ENCODE assay signal across 16 mouse cellular contexts in the genomic region with DNA sequence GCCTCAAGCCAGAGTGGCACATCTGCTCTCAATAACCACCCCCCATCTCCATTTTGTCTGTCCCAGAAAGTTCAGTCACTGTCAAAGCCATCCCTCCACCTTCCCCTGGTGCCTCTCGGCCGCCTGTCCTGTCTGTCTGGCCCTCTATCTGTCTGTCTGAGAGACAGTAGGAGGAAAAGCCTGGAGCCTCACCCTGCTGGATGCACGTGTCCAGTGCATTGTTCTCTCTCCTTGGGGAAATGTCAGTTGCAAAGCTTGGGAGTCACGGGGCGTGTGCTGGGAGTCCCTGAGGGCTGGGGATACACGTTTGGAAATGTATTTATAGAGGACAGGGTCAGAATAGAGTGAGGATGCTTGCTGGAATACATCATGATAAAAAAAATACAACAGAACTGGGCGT. TPM values are rescaled to one million over a fixed set of nuclear protein-coding genes. Genes with fewer than 3 reads are reported as not detected.
DNase-seq lines count a peak whose midpoint lies in the region; ATAC-seq and TF ChIP-seq lines count a peak whose summit lies in the region.
"Had no signal": no experiment of that assay in that cellular context is flagged by ENCODE, and none has a peak within 500 bp of the region (broad histone marks: within the 10 kb centered on the region; RNA-seq: fewer than 3 reads in every experiment).

No protein-coding gene starts in this region.

- DNase-seq in gastrocnemius, adult 2 months: peak; percentile 27
- no peak for DNase-seq in gastrocnemius, postnatal 14 days
- DNase-seq in heart, postnatal 4 days: peak; percentile 33
- no peak for DNase-seq in left cerebral cortex, adult 9 months (ENCODE audit: low spot score in 2 of 2)
- DNase-seq in liver, embryonic 11.5 days (ENCODE audit: low spot score): no peak
- no peak for DNase-seq in hindbrain, embryonic 14.5 days (ENCODE audit: low spot score)
- DNase-seq: cerebellum, adult 9-11 months; layer of hippocampus, adult 9-11 months; left cerebral cortex, postnatal 4 days; retina, postnatal 1 day had no signal

- peak overlapping the region; percentile 87 for H3K27ac ChIP-seq in gastrocnemius, adult 2 months
- no peak overlapping the region for H3K27ac ChIP-seq in ES-Bruce4 (ENCODE audit: insufficient read depth, low read length)
- peak overlapping the region; percentile 60; the same call in 1 of the 2 replicates for H3K27ac ChIP-seq in lung, embryonic 16.5 days (ENCODE audit: low read length)
- no peak overlapping the region for H3K27ac ChIP-seq in liver, embryonic 11.5 days (ENCODE audit: low read depth, low read length)
- H3K27ac ChIP-seq in hindbrain, embryonic 14.5 days: no peak overlapping the region
- H3K27ac ChIP-seq: embryonic facial prominence, embryonic 12.5 days; forebrain, embryonic 12.5 days; midbrain, embryonic 13.5 days; neural tube, embryonic 12.5 days had no signal

- peak; percentile 82; the same call in 1 of the 2 replicates for TF ChIP-seq EP300 in ES-Bruce4 (IDR thresholded peaks at IDR 0.05; ENCODE audit: insufficient read depth, low read depth, low read length)

- H3K9me3 ChIP-seq in ES-Bruce4 (replicated peaks; ENCODE audit: control insufficient read depth, insufficient read depth, low read length, poor library complexity, severe bottlenecking): no peaks in the 10 kb centered on the region
- no peaks in the 10 kb centered on the region for H3K9me3 ChIP-seq in lung, embryonic 16.5 days (ENCODE audit: control insufficient read depth, low read length)
- no peaks in the 10 kb centered on the region for H3K9me3 ChIP-seq in liver, embryonic 11.5 days (ENCODE audit: control insufficient read depth, low read length)
- no peaks in the 10 kb centered on the region for H3K9me3 ChIP-seq in hindbrain, embryonic 14.5 days (ENCODE audit: control insufficient read depth, low read length)
- H3K9me3 ChIP-seq: embryonic facial prominence, embryonic 12.5 days; forebrain, embryonic 12.5 days; midbrain, embryonic 13.5 days; neural tube, embryonic 12.5 days had no signal

- H3K36me3 ChIP-seq in ES-Bruce4 (ENCODE audit: control insufficient read depth, insufficient read depth, low read length, poor library complexity, severe bottlenecking): peaks cover 8% of the 10 kb centered on the region
- no peaks in the 10 kb centered on the region for H3K36me3 ChIP-seq in lung, embryonic 16.5 days (ENCODE audit: control insufficient read depth, insufficient read depth, low read length)
- no peaks in the 10 kb centered on the region for H3K36me3 ChIP-seq in liver, embryonic 11.5 days (ENCODE audit: control insufficient read depth, insufficient read depth, low read length)
- no peaks in the 10 kb centered on the region for H3K36me3 ChIP-seq in hindbrain, embryonic 14.5 days (replicated peaks; ENCODE audit: control insufficient read depth, insufficient read depth)
- H3K36me3 ChIP-seq: embryonic facial prominence, embryonic 12.5 days; forebrain, embryonic 12.5 days; midbrain, embryonic 13.5 days; neural tube, embryonic 12.5 days had no signal

- no peak overlapping the region for H3K4me3 ChIP-seq in gastrocnemius, adult 2 months
- H3K4me3 ChIP-seq in ES-Bruce4 (ENCODE audit: low read depth, low read length): no peak overlapping the region
- H3K4me3 ChIP-seq in lung, embryonic 16.5 days (ENCODE audit: low read length): no peak overlapping the region
- no peak overlapping the region for H3K4me3 ChIP-seq in liver, embryonic 11.5 days (ENCODE audit: low read depth, low read length)
- H3K4me3 ChIP-seq in hindbrain, embryonic 14.5 days (replicated peaks; ENCODE audit: low read length): no peak overlapping the region
- H3K4me3 ChIP-seq: embryonic facial prominence, embryonic 12.5 days; forebrain, embryonic 12.5 days; midbrain, embryonic 13.5 days; neural tube, embryonic 12.5 days had no signal

- H3K27me3 ChIP-seq in ES-Bruce4 (ENCODE audit: control insufficient read depth, insufficient read depth, low read length, poor library complexity, severe bottlenecking): no peaks in the 10 kb centered on the region
- H3K27me3 ChIP-seq in lung, embryonic 16.5 days (ENCODE audit: control insufficient read depth, insufficient read depth, low read depth, low read length): no peaks in the 10 kb centered on the region
- no peaks in the 10 kb centered on the region for H3K27me3 ChIP-seq in liver, embryonic 11.5 days (replicated peaks; ENCODE audit: control insufficient read depth, insufficient read depth, low read length)
- H3K27me3 ChIP-seq in hindbrain, embryonic 14.5 days (ENCODE audit: control insufficient read depth, insufficient read depth, low read length): no peaks in the 10 kb centered on the region
- H3K27me3 ChIP-seq: embryonic facial prominence, embryonic 12.5 days; midbrain, embryonic 13.5 days; neural tube, embryonic 12.5 days had no signal

- WGBS in lung, embryonic 16.5 days: 64% methylated on average over 7 of the region's 7 CpGs
- WGBS in liver, embryonic 11.5 days: 69% methylated on average over 7 of the region's 7 CpGs
- WGBS in hindbrain, embryonic 14.5 days: 58% methylated on average over 7 of the region's 7 CpGs

- ATAC-seq in lung, embryonic 16.5 days (ENCODE audit: low read depth): no peak
- no peak for ATAC-seq in liver, embryonic 11.5 days (replicated peaks; ENCODE audit: low FRiP score)
- no peak for ATAC-seq in hindbrain, embryonic 14.5 days (ENCODE audit: low FRiP score)
- ATAC-seq: midbrain, embryonic 13.5 days had no signal

- H3K4me1 ChIP-seq in ES-Bruce4 (ENCODE audit: control insufficient read depth, insufficient read depth, low read length): peaks cover 16% of the 10 kb centered on the region
- peaks cover 30% of the 10 kb centered on the region for H3K4me1 ChIP-seq in lung, embryonic 16.5 days (replicated peaks; ENCODE audit: control insufficient read depth, insufficient read depth, low read length)
- H3K4me1 ChIP-seq in liver, embryonic 11.5 days (replicated peaks; ENCODE audit: control insufficient read depth, insufficient read depth, low read length): peaks cover 17% of the 10 kb centered on the region
- H3K4me1 ChIP-seq in hindbrain, embryonic 14.5 days (replicated peaks; ENCODE audit: control insufficient read depth, insufficient read depth, low read length): peaks cover 20% of the 10 kb centered on the region

- intact Hi-C loops in gastrocnemius, adult 2 months (cut with DNase I): no loop called here
- intact Hi-C loops in gastrocnemius, postnatal 14 days (cut with DNase I; ENCODE audit: low total_unique reads): no loop called here

- TF ChIP-seq POLR2A in ES-Bruce4 (IDR thresholded peaks at IDR 0.05; ENCODE audit: insufficient read depth, low read length): no peak

- no peak for TF ChIP-seq CTCF in gastrocnemius, adult 2 months (IDR thresholded peaks at IDR 0.05)
- no peak for TF ChIP-seq CTCF in ES-Bruce4 (IDR thresholded peaks at IDR 0.05; ENCODE audit: low read depth, low read length)

- H3K9ac ChIP-seq in ES-Bruce4 (ENCODE audit: low read depth, poor library complexity, severe bottlenecking): no peak overlapping the region
- no peak overlapping the region for H3K9ac ChIP-seq in lung, embryonic 16.5 days (ENCODE audit: low read length)
- no peak overlapping the region for H3K9ac ChIP-seq in liver, embryonic 11.5 days (ENCODE audit: low read depth, low read length)
- no peak overlapping the region for H3K9ac ChIP-seq in hindbrain, embryonic 14.5 days
- H3K9ac ChIP-seq: embryonic facial prominence, embryonic 12.5 days; forebrain, embryonic 12.5 days; midbrain, embryonic 13.5 days; neural tube, embryonic 12.5 days had no signal

- no peak overlapping the region for H3K4me2 ChIP-seq in lung, embryonic 16.5 days (ENCODE audit: low read depth, low read length)
- no peak overlapping the region for H3K4me2 ChIP-seq in liver, embryonic 11.5 days
- no peak overlapping the region for H3K4me2 ChIP-seq in hindbrain, embryonic 14.5 days (replicated peaks)
- H3K4me2 ChIP-seq: embryonic facial prominence, embryonic 12.5 days; forebrain, embryonic 12.5 days; midbrain, embryonic 13.5 days; neural tube, embryonic 12.5 days had no signal

RNA-seq across cellular contexts. Expression of a gene that starts 17.4 kb away (rescaled TPM):
- 10 to 100 TPM; 18.9 to 19.6 TPM for total RNA-seq in gastrocnemius, adult 2 months (2021)
- total RNA-seq in gastrocnemius, postnatal 14 days (2021): 1 to 10 TPM; 3.7 to 4.5 TPM
- polyA plus RNA-seq in ES-Bruce4 (2011; ENCODE audit: insufficient read depth, insufficient read length, low read depth, missing spikeins): 111 and 112 TPM in 2 replicates
- total RNA-seq in heart, postnatal 4 days (2021): 1 to 10 TPM; 1.7 to 2.0 TPM
- polyA plus RNA-seq in lung, embryonic 16.5 days (2015; fragmentation: Nextera tagmentation; extraction: Ambion mirVana): 3.1 and 4.3 TPM in 2 replicates
- polyA plus RNA-seq in liver, embryonic 11.5 days (2014; fragmentation: Nextera tagmentation; extraction: Ambion mirVana): 2.5 TPM in 2 replicates
- 3.2 and 4.0 TPM in 2 replicates for polyA plus RNA-seq in hindbrain, embryonic 14.5 days (2014; fragmentation: Nextera tagmentation; extraction: Ambion mirVana)

Comparison
In these comparisons a context has a peak if more than half of its experiments do, and no peak if none do; other contexts are left out.
1. DNase-seq: peak in gastrocnemius, adult 2 months (single experiment) and heart, postnatal 4 days (single experiment); none in gastrocnemius, postnatal 14 days (single experiment), left cerebral cortex, adult 9 months (0 of 2), liver, embryonic 11.5 days (single experiment) and hindbrain, embryonic 14.5 days (single experiment).
2. H3K27ac ChIP-seq: peak in gastrocnemius, adult 2 months (single experiment) and lung, embryonic 16.5 days (single experiment); none in ES-Bruce4 (single experiment), liver, embryonic 11.5 days (single experiment) and hindbrain, embryonic 14.5 days (single experiment).
3. RNA of a gene that starts 17.4 kb away (polyA plus RNA-seq): 111 to 112 TPM in ES-Bruce4; 3.2 to 4.0 TPM in hindbrain, embryonic 14.5 days, 3.1 to 4.3 TPM in lung, embryonic 16.5 days and 2.5 TPM in liver, embryonic 11.5 days; every median in the first group is over 10 times any median in the second.